Mouse (Mus musculus) lung, embryonic 16.5 days (tissue): ENCODE results near the gene Olfr702. TPM values are rescaled to one million over a fixed set of nuclear protein-coding genes. Genes with fewer than 3 reads are reported as not detected.

Experiments
- ATAC-seq: fragments of 200-750 bp; cut with Nextera tagmentation; 2 replicates; pipeline ENCODE4 v1.8.0; 2017; ENCODE audit warnings: low read depth, mild to moderate bottlenecking, moderate library complexity
- H3K27ac ChIP-seq: fragments of 300-500 bp; sonication (generic); 2 replicates; pipeline ENCODE4 v1.5.1; 2014; ENCODE audit warnings: mild to moderate bottlenecking, control low read depth, low read length
- H3K27me3 ChIP-seq: fragments of 300-500 bp; sonication (generic); 2 replicates; pipeline ENCODE4 v1.6.1; 2014; ENCODE audit warnings: low read depth, low read length, mixed read lengths; ENCODE audit not compliant: control insufficient read depth, insufficient read depth
- H3K36me3 ChIP-seq: fragments of 300-500 bp; sonication (generic); 2 replicates; pipeline ENCODE4 v1.6.1; 2014; ENCODE audit warnings: low read length; ENCODE audit not compliant: control insufficient read depth, insufficient read depth
- H3K4me1 ChIP-seq: fragments of 300-500 bp; sonication (generic); replicated peaks from 2 replicates; pipeline ENCODE4 v1.6.1; 2014; ENCODE audit warnings: low read length, mixed read lengths; ENCODE audit not compliant: control insufficient read depth, insufficient read depth
- H3K4me2 ChIP-seq: fragments of 300-500 bp; sonication (generic); 2 replicates; pipeline ENCODE4 v1.6.1; 2014; ENCODE audit warnings: low read depth, low read length, control low read depth
- H3K4me3 ChIP-seq: fragments of 300-500 bp; sonication (generic); 2 replicates; pipeline ENCODE4 v1.5.1; 2014; ENCODE audit warnings: mild to moderate bottlenecking, low read length, control low read depth
- H3K9ac ChIP-seq: fragments of 300-500 bp; sonication (generic); 2 replicates; pipeline ENCODE4 v1.6.1; 2014; ENCODE audit warnings: low read length, control low read depth
- H3K9me3 ChIP-seq: fragments of 300-500 bp; sonication (generic); 2 replicates; pipeline ENCODE4 v1.6.1; 2016; ENCODE audit warnings: low read length; ENCODE audit not compliant: control insufficient read depth
- WGBS: fragments of 180-500 bp; shearing (Covaris S2); extraction: QIAGEN DNeasy Blood & Tissue Kit; methylation state at CpG from one replicate; pipeline ENCODE4 v1.1.7; 2014; 5-methylcytosine and 5-hydroxymethylcytosine counted together
- polyA plus RNA-seq: library from polyadenylated mRNA; unstranded; fragments of >200 nt; fragmentation: Nextera tagmentation; extraction: Ambion mirVana; gene quantifications from 2 replicates; pipeline ENCODE4 v1.2.1, GENCODE M21; 2015

Gene Olfr702
- polyA plus RNA-seq = not detected in 2 replicates

- Histone ChIP-seq H3K9ac (no peak within 1 kb of the TSS), H3K4me2 (no peak within 1 kb of the TSS), H3K9me3 (no peaks in the 10 kb centered on the region), H3K27me3 (no peaks in the 10 kb centered on the region), H3K4me1 (no peaks in the 10 kb centered on the region), H3K36me3 (no peaks in the 10 kb centered on the region), H3K4me3 (no peak within 1 kb of the TSS), H3K27ac (no peak within 1 kb of the TSS)
- ATAC-seq = no peak
Observed at GRCm38 (mm10) chr7:106833793-106834192, at the start of gene Olfr702. Olfr702 (minus strand) TSS chr7:106833893.

- Histone ChIP-seq H3K36me3 (no peaks in the 10 kb centered on the region), H3K9me3 (no peaks in the 10 kb centered on the region), H3K27me3 (no peaks in the 10 kb centered on the region), H3K27ac (no peak within 1 kb of the TSS), H3K4me3 (no peak within 1 kb of the TSS), H3K4me2 (no peak within 1 kb of the TSS), H3K9ac (no peak within 1 kb of the TSS), H3K4me1 (no peaks in the 10 kb centered on the region)
- WGBS = 78% methylated on average over 3 of the region's 3 CpGs
- no peak for ATAC-seq
Observed at GRCm38 (mm10) chr7:106876791-106877190, 43.1 kb upstream of the Olfr702 start, which contains the start of gene Olfr705. Olfr705 (minus strand) TSS chr7:106876891.

GRCm38 (mm10) chr7:106862885-106863284 is 29.2 kb upstream of the Olfr702 start, which contains the start of gene Olfr704:
Olfr704 (plus strand) TSS chr7:106863185.
- Histone ChIP-seq H3K36me3 (no peaks in the 10 kb centered on the region), H3K9ac (no peak within 1 kb of the TSS), H3K4me3 (no peak within 1 kb of the TSS), H3K4me1 (no peaks in the 10 kb centered on the region), H3K27ac (no peak within 1 kb of the TSS), H3K4me2 (no peak within 1 kb of the TSS), H3K27me3 (no peaks in the 10 kb centered on the region), H3K9me3 (no peaks in the 10 kb centered on the region)
- no peak for ATAC-seq

- 52% methylated on average over 2 of the region's 2 CpGs for WGBS
- no peak within 1 kb of the TSS for H3K9ac ChIP-seq
Observed at GRCm38 (mm10) chr7:106843060-106843459, 9.4 kb upstream of the Olfr702 start, which contains the start of gene Olfr703. Olfr703 (plus strand) TSS chr7:106843360.

GRCm38 (mm10) chr7:106818414-106818813 is 15.3 kb downstream of the Olfr702 start:
- Histone ChIP-seq H3K36me3 (no peaks in the 10 kb centered on the region), H3K9ac (no peak overlapping the region), H3K27ac (no peak overlapping the region), H3K4me1 (no peaks in the 10 kb centered on the region), H3K9me3 (no peaks in the 10 kb centered on the region; the same call in 1 of the 2 replicates), H3K4me2 (no peak overlapping the region), H3K27me3 (no peaks in the 10 kb centered on the region), H3K4me3 (no peak overlapping the region)
- no peak for ATAC-seq

More at GRCm38 (mm10) chr7:106843060-106843459, 9.4 kb upstream of the Olfr702 start, which contains the start of gene Olfr703:
- no peaks in the 10 kb centered on the region for H3K27me3 ChIP-seq
- H3K4me3 ChIP-seq = no peak within 1 kb of the TSS
- ATAC-seq = no peak
- H3K36me3 ChIP-seq = no peaks in the 10 kb centered on the region
- no peaks in the 10 kb centered on the region for H3K9me3 ChIP-seq
- no peak within 1 kb of the TSS for H3K27ac ChIP-seq
- no peaks in the 10 kb centered on the region for H3K4me1 ChIP-seq
- no peak within 1 kb of the TSS for H3K4me2 ChIP-seq

- Histone ChIP-seq H3K27ac (no peak overlapping the region), H3K9me3 (no peaks in the 10 kb centered on the region; the same call in 1 of the 2 replicates), H3K36me3 (no peaks in the 10 kb centered on the region), H3K4me2 (no peak overlapping the region), H3K4me1 (no peaks in the 10 kb centered on the region), H3K9ac (no peak overlapping the region), H3K4me3 (no peak overlapping the region), H3K27me3 (no peaks in the 10 kb centered on the region)
- 34% methylated on average over 2 of the region's 2 CpGs for WGBS
- no peak for ATAC-seq
Observed at GRCm38 (mm10) chr7:106815775-106816174, 17.9 kb downstream of the Olfr702 start.

GRCm38 (mm10) chr7:106813829-106814228 is 19.9 kb downstream of the Olfr702 start, which contains the start of gene Olfr701:
Olfr701 (plus strand) TSS chr7:106814129.
- 57% methylated on average over 2 of the region's 2 CpGs for WGBS
- H3K9me3 ChIP-seq = no peaks in the 10 kb centered on the region
- H3K4me2 ChIP-seq = no peak within 1 kb of the TSS
- no peak within 1 kb of the TSS for H3K4me3 ChIP-seq
- H3K36me3 ChIP-seq = no peaks in the 10 kb centered on the region
- no peak for ATAC-seq
- H3K27me3 ChIP-seq = no peaks in the 10 kb centered on the region
- no peak within 1 kb of the TSS for H3K9ac ChIP-seq
- H3K4me1 ChIP-seq = no peaks in the 10 kb centered on the region
- no peak within 1 kb of the TSS for H3K27ac ChIP-seq

GRCm38 (mm10) chr7:106808734-106809133 is 25.0 kb downstream of the Olfr702 start, which contains the start of gene Olfr700:
Olfr700 (minus strand) TSS chr7:106808834.
- H3K27me3 ChIP-seq = no peaks in the 10 kb centered on the region
- H3K9me3 ChIP-seq = no peaks in the 10 kb centered on the region
- no peak within 1 kb of the TSS for H3K4me3 ChIP-seq
- H3K4me2 ChIP-seq = no peak within 1 kb of the TSS
- no peak for ATAC-seq
- no peak within 1 kb of the TSS for H3K27ac ChIP-seq
- H3K9ac ChIP-seq = no peak within 1 kb of the TSS
- H3K36me3 ChIP-seq = no peaks in the 10 kb centered on the region
- no peaks in the 10 kb centered on the region for H3K4me1 ChIP-seq
- WGBS = 88% methylated on average over 1 of the region's 1 CpGs

GRCm38 (mm10) chr7:106793098-106793497 is 40.6 kb downstream of the Olfr702 start, which contains the start of gene Olfr699:
Olfr699 (minus strand) TSS chr7:106793198.
- no peak for ATAC-seq
- no peaks in the 10 kb centered on the region for H3K9me3 ChIP-seq
- 65% methylated on average over 1 of the region's 1 CpGs for WGBS

GRCm38 (mm10) chr7:106788330-106788729 is 45.4 kb downstream of the Olfr702 start:
- no peak overlapping the region for H3K4me3 ChIP-seq
- H3K9me3 ChIP-seq = no peaks in the 10 kb centered on the region
- no peak overlapping the region for H3K27ac ChIP-seq
- no peaks in the 10 kb centered on the region for H3K4me1 ChIP-seq
- H3K4me2 ChIP-seq = no peak overlapping the region
- no peaks in the 10 kb centered on the region for H3K27me3 ChIP-seq
- ATAC-seq = no peak
- H3K9ac ChIP-seq = no peak overlapping the region
- no peaks in the 10 kb centered on the region for H3K36me3 ChIP-seq

More at GRCm38 (mm10) chr7:106793098-106793497, 40.6 kb downstream of the Olfr702 start, which contains the start of gene Olfr699:
- Histone ChIP-seq H3K4me3 (no peak within 1 kb of the TSS), H3K9ac (no peak within 1 kb of the TSS), H3K4me1 (no peaks in the 10 kb centered on the region), H3K27ac (no peak within 1 kb of the TSS), H3K36me3 (no peaks in the 10 kb centered on the region), H3K4me2 (no peak within 1 kb of the TSS), H3K27me3 (no peaks in the 10 kb centered on the region)
